8 mouse cellular contexts compared by ENCODE assay signal in genomic region chr6:54811546-54812250, GRCm38 (mm10). TPM values are rescaled to one million over a fixed set of nuclear protein-coding genes. Genes with fewer than 3 reads are reported as not detected.
DNase-seq lines count a peak whose midpoint lies in the region; ATAC-seq and TF ChIP-seq lines count a peak whose summit lies in the region.

No protein-coding gene starts in this region.

- DNase-seq in heart, adult 2 months: peak; percentile 62 to 71
- no peak for DNase-seq in heart, postnatal 25 days (ENCODE audit: low spot score)
- peak; percentile 81 for DNase-seq in adrenal gland, postnatal 10 days
- peak; percentile 54 to 64 for DNase-seq in frontal cortex, postnatal 10 days (ENCODE audit: low spot score in 2 of 2)
- peak; percentile 23 for DNase-seq in limb, embryonic 10.5 days (ENCODE audit: low spot score)
- no peak for DNase-seq in c-Kit-positive CD71-positive TER-119-positive erythroid progenitor cells, embryonic 14.5 days (ENCODE audit: low spot score)

- no peaks in the 10 kb centered on the region for H3K9me3 ChIP-seq in intestine, embryonic 16.5 days (ENCODE audit: control insufficient read depth, low read length)
- no peaks in the 10 kb centered on the region for H3K9me3 ChIP-seq in limb, embryonic 10.5 days (replicated peaks)

- no peak overlapping the region for H3K4me2 ChIP-seq in intestine, embryonic 16.5 days (ENCODE audit: low read depth, low read length)

- ATAC-seq in intestine, embryonic 16.5 days: no peak
- 0 out of 2 replicates have a peak, but pooled peaks have one; percentile 18 for ATAC-seq in neutrophil, adult 5-6 weeks (ENCODE audit: extremely low read depth, insufficient number of reproducible peaks, low FRiP score, poor library complexity, severe bottlenecking)

- intact Hi-C loops in heart, adult 2 months (cut with DNase I): loop anchor here (5.0 kb wide), 1 partner anchor 91 kb away; no protein-coding TSS in a partner anchor
- intact Hi-C loops in heart, postnatal 25 days (cut with DNase I): loop anchor here (5.0 kb wide), 2 partner anchors 181 to 361 kb away; partner anchors contain the start of gene Ggct

- no peak overlapping the region for H3K4me3 ChIP-seq in heart, adult 2 months
- H3K4me3 ChIP-seq in intestine, embryonic 16.5 days (ENCODE audit: low read length): no peak overlapping the region
- no peak overlapping the region for H3K4me3 ChIP-seq in limb, embryonic 10.5 days

- WGBS in heart, adult 2 months: 33% methylated on average over 11 of the region's 11 CpGs
- WGBS in intestine, embryonic 16.5 days: 54% methylated on average over 11 of the region's 11 CpGs
- 89% methylated on average over 11 of the region's 11 CpGs for WGBS in limb, embryonic 10.5 days

- no peaks in the 10 kb centered on the region for H3K27me3 ChIP-seq in heart, adult 2 months (ENCODE audit: control insufficient read depth, insufficient read depth, low read length)
- no peaks in the 10 kb centered on the region for H3K27me3 ChIP-seq in intestine, embryonic 16.5 days (replicated peaks; ENCODE audit: control insufficient read depth, insufficient read depth, low read length)
- H3K27me3 ChIP-seq in limb, embryonic 10.5 days (ENCODE audit: low read depth, poor library complexity, severe bottlenecking): no peaks in the 10 kb centered on the region

- peaks cover 3% of the 10 kb centered on the region for H3K36me3 ChIP-seq in heart, adult 2 months (ENCODE audit: control insufficient read depth, insufficient read depth, low read length)
- H3K36me3 ChIP-seq in intestine, embryonic 16.5 days (ENCODE audit: control insufficient read depth, insufficient read depth, low read length): no peaks in the 10 kb centered on the region
- no peaks in the 10 kb centered on the region for H3K36me3 ChIP-seq in limb, embryonic 10.5 days

- H3K27ac ChIP-seq in heart, adult 2 months: peak overlapping the region; percentile 9; the same call in 1 of the 2 replicates
- peak overlapping the region; percentile 17 for H3K27ac ChIP-seq in intestine, embryonic 16.5 days (ENCODE audit: low read length)
- no peak overlapping the region for H3K27ac ChIP-seq in limb, embryonic 10.5 days

- no peak for TF ChIP-seq EP300 in heart, adult 2 months (IDR thresholded peaks at IDR 0.05; ENCODE audit: insufficient read depth, low read depth, low read length)

- peaks cover 5% of the 10 kb centered on the region for H3K4me1 ChIP-seq in heart, adult 2 months (ENCODE audit: control insufficient read depth, insufficient read depth, low read length)
- peaks cover 13% of the 10 kb centered on the region for H3K4me1 ChIP-seq in intestine, embryonic 16.5 days (ENCODE audit: control insufficient read depth, insufficient read depth, low read length)
- peaks cover 5% of the 10 kb centered on the region; the same call in 1 of the 2 replicates for H3K4me1 ChIP-seq in limb, embryonic 10.5 days

- H3K79me2 ChIP-seq in heart, adult 2 months (replicated peaks; ENCODE audit: control insufficient read depth, insufficient read depth, low read length): no peaks in the 10 kb centered on the region

- TF ChIP-seq CTCF in heart, adult 2 months (IDR thresholded peaks at IDR 0.05): no peak

- no peak for TF ChIP-seq POLR2A in heart, adult 2 months (IDR thresholded peaks at IDR 0.05; ENCODE audit: insufficient read depth, low read depth, low read length)

- H3K9ac ChIP-seq in heart, adult 2 months (ENCODE audit: low read depth, low read length): no peak overlapping the region
- no peak overlapping the region for H3K9ac ChIP-seq in intestine, embryonic 16.5 days (ENCODE audit: low read depth, low read length)

RNA-seq across cellular contexts. Expression of gene Znrf2, which starts 5.0 kb away (rescaled TPM):
- total RNA-seq in heart, adult 2 months (2021): 10 to 100 TPM; 12.1 to 22.1 TPM
- 5.4 and 9.8 TPM in 2 replicates for polyA plus RNA-seq in heart, adult 2 months (2012; rRNA removed)
- 10 to 100 TPM; 17.2 to 17.6 TPM for total RNA-seq in heart, postnatal 25 days (2021)
- 10 to 100 TPM; 25.5 to 31.6 TPM for total RNA-seq in adrenal gland, postnatal 10 days (2021)
- 5.0 and 5.5 TPM in 2 replicates for polyA plus RNA-seq in intestine, embryonic 16.5 days (2015; fragmentation: Nextera tagmentation; extraction: Ambion mirVana)
- polyA plus RNA-seq in limb, embryonic 10.5 days (2016; fragmentation: Nextera tagmentation; extraction: Ambion mirVana): 2.0 and 2.3 TPM in 2 replicates
- 77.5 and 85.1 TPM in 2 replicates for total RNA-seq in neutrophil, adult 5-6 weeks (2017)

Comparison
In these comparisons a context has a peak if more than half of its experiments do, and no peak if none do; other contexts are left out.
1. DNase-seq: peak in heart, adult 2 months (2 of 2), adrenal gland, postnatal 10 days (single experiment), frontal cortex, postnatal 10 days (2 of 2) and limb, embryonic 10.5 days (single experiment); none in heart, postnatal 25 days (single experiment) and c-Kit-positive CD71-positive TER-119-positive erythroid progenitor cells, embryonic 14.5 days (single experiment).